Mouse (Mus musculus) kidney, embryonic 15.5 days (tissue): ENCODE data around the gene Edn3. TPM values are rescaled to one million over a fixed set of nuclear protein-coding genes. Genes with fewer than 3 reads are reported as not detected.

Experiments
- ATAC-seq: fragments of 200-750 bp; cut with Nextera tagmentation; replicated peaks from 2 replicates; pipeline ENCODE4 v1.8.0; 2017; ENCODE audit warnings: moderate TSS enrichment; ENCODE audit not compliant: low FRiP score
- H3K27ac ChIP-seq: fragments of 300-500 bp; sonication (generic); 2 replicates; pipeline ENCODE4 v1.5.1; 2015; ENCODE audit warnings: mild to moderate bottlenecking, inconsistent platforms
- H3K27me3 ChIP-seq: fragments of 300-500 bp; sonication (generic); 2 replicates; pipeline ENCODE4 v1.6.1; 2015; ENCODE audit warnings: inconsistent platforms
- H3K36me3 ChIP-seq: fragments of 300-500 bp; sonication (generic); 2 replicates; pipeline ENCODE4 v1.6.1; 2015; ENCODE audit warnings: inconsistent platforms
- H3K4me1 ChIP-seq: fragments of 300-500 bp; sonication (generic); 2 replicates; pipeline ENCODE4 v1.6.1; 2015; ENCODE audit warnings: inconsistent platforms
- H3K4me2 ChIP-seq: fragments of 300-500 bp; sonication (generic); 2 replicates; pipeline ENCODE4 v1.6.1; 2015; ENCODE audit warnings: moderate library complexity, mild to moderate bottlenecking, inconsistent platforms
- H3K4me3 ChIP-seq: fragments of 300-500 bp; sonication (generic); replicated peaks from 2 replicates; pipeline ENCODE4 v1.5.1; 2015; ENCODE audit warnings: mild to moderate bottlenecking, inconsistent platforms
- H3K9ac ChIP-seq: fragments of 300-500 bp; sonication (generic); 2 replicates; pipeline ENCODE4 v1.6.1; 2015; ENCODE audit warnings: mild to moderate bottlenecking, inconsistent platforms
- H3K9me3 ChIP-seq: fragments of 300-500 bp; sonication (generic); replicated peaks from 2 replicates; pipeline ENCODE4 v1.6.1; 2016; ENCODE audit warnings: inconsistent platforms
- WGBS: fragments of 180-500 bp; shearing (Covaris S2); methylation state at CpG from one replicate; pipeline ENCODE4 v1.1.7; 2015; ENCODE audit warnings: mixed read lengths; 5-methylcytosine and 5-hydroxymethylcytosine counted together
- polyA plus RNA-seq: library from polyadenylated mRNA; unstranded; fragments of >200 nt; fragmentation: Nextera tagmentation; extraction: Ambion mirVana; gene quantifications from 2 replicates; pipeline ENCODE4 v1.2.1, GENCODE M21; 2015

Gene Edn3
- polyA plus RNA-seq, 1 experiment from 2014 or later = 7.7 TPM

- H3K9ac ChIP-seq = no peak overlapping the region
Measured at GRCm38 (mm10) chr2:174761452-174762101, 1.2 kb downstream of the Edn3 start.

GRCm38 (mm10) chr2:174762310-174762709 lies 1.9 kb downstream of the Edn3 start:
- Histone ChIP-seq H3K9ac (no peak overlapping the region), H3K9me3 (no peaks in the 10 kb centered on the region), H3K4me1 (peaks cover 27% of the 10 kb centered on the region), H3K27me3 (0 out of 2 replicates have a peak, but pooled peaks cover 6% of the 10 kb centered on the region), H3K36me3 (no peaks in the 10 kb centered on the region), H3K4me3 (no peak overlapping the region), H3K4me2 (no peak overlapping the region), H3K27ac (no peak overlapping the region)
- 98% methylated on average over 2 of the region's 2 CpGs for WGBS
- ATAC-seq = no peak

More at GRCm38 (mm10) chr2:174761452-174762101, 1.2 kb downstream of the Edn3 start:
- 52% methylated on average over 6 of the region's 6 CpGs for WGBS
- peak overlapping the region; percentile 53 for H3K4me3 ChIP-seq
- no peaks in the 10 kb centered on the region for H3K36me3 ChIP-seq
- peaks cover 27% of the 10 kb centered on the region for H3K4me1 ChIP-seq
- 0 out of 2 replicates have a peak, but pooled peaks cover 6% of the 10 kb centered on the region for H3K27me3 ChIP-seq
- no peaks in the 10 kb centered on the region for H3K9me3 ChIP-seq
- 0 out of 2 replicates have a peak overlapping the region, but pooled peaks have one; percentile 18 for H3K27ac ChIP-seq
- ATAC-seq = 0 out of 2 replicates have a peak, but pooled peaks have one; percentile 9
- H3K4me2 ChIP-seq = peak overlapping the region; percentile 89

GRCm38 (mm10) chr2:174768891-174769528 lies 8.6 kb downstream of the Edn3 start:
- Histone ChIP-seq H3K9me3 (no peaks in the 10 kb centered on the region), H3K4me2 (no peak overlapping the region), H3K9ac (no peak overlapping the region), H3K27ac (0 out of 2 replicates have a peak overlapping the region, but pooled peaks have one; percentile 19), H3K27me3 (no peaks in the 10 kb centered on the region), H3K4me3 (no peak overlapping the region), H3K36me3 (no peaks in the 10 kb centered on the region), H3K4me1 (peaks cover 24% of the 10 kb centered on the region)
- ATAC-seq = no peak
- WGBS = 46% methylated on average over 7 of the region's 7 CpGs

- no peak overlapping the region for H3K27ac ChIP-seq
- 68% methylated on average over 10 of the region's 10 CpGs for WGBS
- no peaks in the 10 kb centered on the region for H3K27me3 ChIP-seq
- H3K4me3 ChIP-seq = no peak overlapping the region
- no peak overlapping the region for H3K9ac ChIP-seq
- H3K4me2 ChIP-seq = no peak overlapping the region
- H3K36me3 ChIP-seq = no peaks in the 10 kb centered on the region
- no peak for ATAC-seq
- peaks cover 14% of the 10 kb centered on the region for H3K4me1 ChIP-seq
- H3K9me3 ChIP-seq = no peaks in the 10 kb centered on the region
Measured at GRCm38 (mm10) chr2:174774177-174775111, 14.0 kb downstream of the Edn3 start.

- Histone ChIP-seq H3K9me3 (no peaks in the 10 kb centered on the region), H3K27me3 (no peaks in the 10 kb centered on the region), H3K9ac (no peak overlapping the region), H3K4me2 (no peak overlapping the region), H3K27ac (no peak overlapping the region), H3K4me3 (no peak overlapping the region), H3K36me3 (no peaks in the 10 kb centered on the region), H3K4me1 (peaks cover 6% of the 10 kb centered on the region)
- 56% methylated on average over 4 of the region's 4 CpGs for WGBS
- no peak for ATAC-seq
Measured at GRCm38 (mm10) chr2:174782016-174782415, 21.6 kb downstream of the Edn3 start.

- WGBS = 56% methylated on average over 5 of the region's 5 CpGs
- no peak overlapping the region for H3K4me3 ChIP-seq
- no peaks in the 10 kb centered on the region for H3K36me3 ChIP-seq
- H3K9me3 ChIP-seq = no peaks in the 10 kb centered on the region
- no peak overlapping the region for H3K4me2 ChIP-seq
- H3K27ac ChIP-seq = no peak overlapping the region
- H3K9ac ChIP-seq = no peak overlapping the region
- no peaks in the 10 kb centered on the region for H3K27me3 ChIP-seq
- peaks cover 6% of the 10 kb centered on the region for H3K4me1 ChIP-seq
- no peak for ATAC-seq
Measured at GRCm38 (mm10) chr2:174782880-174783279, 22.5 kb downstream of the Edn3 start.

GRCm38 (mm10) chr2:174788830-174789229 lies 28.4 kb downstream of the Edn3 start:
- Histone ChIP-seq H3K4me3 (no peak overlapping the region), H3K4me1 (no peaks in the 10 kb centered on the region), H3K27ac (no peak overlapping the region), H3K27me3 (no peaks in the 10 kb centered on the region), H3K9me3 (no peaks in the 10 kb centered on the region), H3K9ac (no peak overlapping the region), H3K36me3 (no peaks in the 10 kb centered on the region), H3K4me2 (no peak overlapping the region)
- ATAC-seq = no peak

GRCm38 (mm10) chr2:174792436-174793125 lies 32.2 kb downstream of the Edn3 start:
- no peak overlapping the region for H3K4me2 ChIP-seq
- no peaks in the 10 kb centered on the region for H3K9me3 ChIP-seq
- WGBS = 72% methylated on average over 8 of the region's 8 CpGs

GRCm38 (mm10) chr2:174793181-174793580 lies 32.8 kb downstream of the Edn3 start:
- Histone ChIP-seq H3K27ac (no peak overlapping the region), H3K36me3 (no peaks in the 10 kb centered on the region), H3K27me3 (no peaks in the 10 kb centered on the region), H3K9me3 (no peaks in the 10 kb centered on the region), H3K9ac (no peak overlapping the region), H3K4me2 (no peak overlapping the region), H3K4me3 (no peak overlapping the region), H3K4me1 (no peaks in the 10 kb centered on the region)
- ATAC-seq = no peak
- 90% methylated on average over 1 of the region's 1 CpGs for WGBS

More at GRCm38 (mm10) chr2:174792436-174793125, 32.2 kb downstream of the Edn3 start:
- H3K4me3 ChIP-seq = no peak overlapping the region
- H3K9ac ChIP-seq = no peak overlapping the region
- no peak overlapping the region for H3K27ac ChIP-seq
- no peaks in the 10 kb centered on the region for H3K36me3 ChIP-seq
- ATAC-seq = no peak
- H3K27me3 ChIP-seq = no peaks in the 10 kb centered on the region
- no peaks in the 10 kb centered on the region for H3K4me1 ChIP-seq

- no peaks in the 10 kb centered on the region for H3K36me3 ChIP-seq
- WGBS = 79% methylated on average over 2 of the region's 2 CpGs
- no peak overlapping the region for H3K27ac ChIP-seq
- no peak overlapping the region for H3K9ac ChIP-seq
- H3K4me1 ChIP-seq = no peaks in the 10 kb centered on the region
- ATAC-seq = peak; percentile 67; the same call in 1 of the 2 replicates
- no peak overlapping the region for H3K4me2 ChIP-seq
- H3K4me3 ChIP-seq = no peak overlapping the region
- H3K27me3 ChIP-seq = no peaks in the 10 kb centered on the region
- H3K9me3 ChIP-seq = no peaks in the 10 kb centered on the region
Measured at GRCm38 (mm10) chr2:174796998-174797397, 36.6 kb downstream of the Edn3 start.

- Histone ChIP-seq H3K4me3 (no peak overlapping the region), H3K4me1 (no peaks in the 10 kb centered on the region), H3K9me3 (no peaks in the 10 kb centered on the region), H3K9ac (no peak overlapping the region), H3K27me3 (no peaks in the 10 kb centered on the region), H3K4me2 (no peak overlapping the region), H3K36me3 (no peaks in the 10 kb centered on the region), H3K27ac (no peak overlapping the region)
- 0 out of 2 replicates have a peak, but pooled peaks have one; percentile 36 for ATAC-seq
- 62% methylated on average over 4 of the region's 4 CpGs for WGBS
Measured at GRCm38 (mm10) chr2:174797495-174798068, 37.2 kb downstream of the Edn3 start.
